Mouse (Mus musculus) MEL (cell line): ENCODE data around the gene 3110082I17Rik. TPM values are rescaled to one million over a fixed set of nuclear protein-coding genes. Genes with fewer than 3 reads are reported as not detected.

Experiments used
- DNase-seq: peaks from one replicate; pipeline ENCODE4 v3.0.0; 2011; ENCODE audit warnings: low read depth, low spot score
- H3K27ac ChIP-seq: 2 replicates; pipeline ENCODE4 v1.5.1; 2012; ENCODE audit warnings: low read depth, mild to moderate bottlenecking, control low read depth, low read length, moderate library complexity; ENCODE audit not compliant: control insufficient read depth
- H3K27me3 ChIP-seq, 2 experiments: fragments of 150-350 bp in 1 of 2; sonication (generic) in 1 of 2; 2 replicates each; pipeline ENCODE4 v1.6.1; 2012; ENCODE audit warnings: low read length in 2 of 2, mild to moderate bottlenecking in 2 of 2, improper control_type of control experiment in 1 of 2, moderate library complexity in 1 of 2; ENCODE audit not compliant: insufficient read depth in 2 of 2, control insufficient read depth in 1 of 2
- H3K36me3 ChIP-seq, 2 experiments: 2 replicates each; pipeline ENCODE4 v1.6.1; 2012 to 2014; ENCODE audit warnings: low read length in 2 of 2, improper control_type of control experiment in 1 of 2, inconsistent platforms in 1 of 2, mild to moderate bottlenecking in 1 of 2; ENCODE audit not compliant: insufficient read depth in 2 of 2, control insufficient read depth in 1 of 2
- H3K4me1 ChIP-seq, 2 experiments: fragments of 150-350 bp in 1 of 2; sonication (generic) in 1 of 2; 2 replicates each; pipeline ENCODE4 v1.6.1; 2012; ENCODE audit warnings: low read length in 2 of 2, improper control_type of control experiment in 1 of 2, mild to moderate bottlenecking in 1 of 2; ENCODE audit not compliant: insufficient read depth in 2 of 2, control insufficient read depth in 1 of 2
- H3K4me3 ChIP-seq, 2 experiments: fragments of 150-350 bp in 1 of 2; sonication (generic) in 1 of 2; 2 replicates each; pipeline ENCODE4 v1.5.1; 2012; ENCODE audit warnings: low read depth in 2 of 2, low read length in 2 of 2, mild to moderate bottlenecking in 2 of 2, moderate library complexity in 2 of 2, control low read depth in 1 of 2, improper control_type of control experiment in 1 of 2; ENCODE audit not compliant: control insufficient read depth in 1 of 2, insufficient read depth in 1 of 2
- H3K79me2 ChIP-seq: 2 replicates; pipeline ENCODE4 v1.6.1; 2012; ENCODE audit warnings: mild to moderate bottlenecking, low read length, moderate library complexity; ENCODE audit not compliant: control insufficient read depth, poor library complexity, insufficient read depth
- H3K9ac ChIP-seq: 2 replicates; pipeline ENCODE4 v1.6.1; 2012; ENCODE audit warnings: low read depth, mild to moderate bottlenecking, control low read depth, low read length, moderate library complexity; ENCODE audit not compliant: control insufficient read depth, poor library complexity, severe bottlenecking
- H3K9me3 ChIP-seq: fragments of 150-350 bp; sonication (generic); replicated peaks from 2 replicates; pipeline ENCODE4 v1.6.1; 2012; ENCODE audit warnings: mild to moderate bottlenecking, low read length, improper control_type of control experiment, moderate library complexity; ENCODE audit not compliant: insufficient read depth
- BHLHE40 ChIP-seq: IDR thresholded peaks from 2 replicates; pipeline ENCODE4 v1.6.1; 2012; ENCODE audit warnings: low read depth, mild to moderate bottlenecking, inconsistent platforms, low read length, improper control_type of control experiment, borderline replicate concordance
- CHD1 ChIP-seq: IDR thresholded peaks from 2 replicates; pipeline ENCODE4 v1.6.1; 2012; ENCODE audit warnings: low read depth, mild to moderate bottlenecking, inconsistent platforms, low read length, improper control_type of control experiment
- CHD2 ChIP-seq: IDR thresholded peaks from 2 replicates; pipeline ENCODE4 v1.6.1; 2011; ENCODE audit warnings: low read length, improper control_type of control experiment
- CTCF ChIP-seq, 3 experiments: IDR thresholded peaks in 2 of 3; conservative IDR thresholded peaks in 1 of 3; 2 replicates each; pipeline ENCODE4 v1.5.1; 2011 to 2012; ENCODE audit warnings: low read length in 3 of 3, low read depth in 2 of 3, mild to moderate bottlenecking in 2 of 3, improper control_type of control experiment in 1 of 3, inconsistent platforms in 1 of 3, mixed read lengths in 1 of 3, moderate library complexity in 1 of 3; ENCODE audit not compliant: control insufficient read depth in 1 of 3, insufficient read depth in 1 of 3, poor library complexity in 1 of 3, severe bottlenecking in 1 of 3
- E2F4 ChIP-seq: IDR thresholded peaks from 2 replicates; pipeline ENCODE4 v1.6.1; 2011; ENCODE audit warnings: low read depth, low read length, improper control_type of control experiment, borderline replicate concordance
- ELF1 ChIP-seq: IDR thresholded peaks from 2 replicates; pipeline ENCODE4 v1.6.1; 2014; ENCODE audit warnings: low read depth, mild to moderate bottlenecking, inconsistent platforms, low read length, improper control_type of control experiment, moderate library complexity
- EP300 ChIP-seq, 2 experiments: IDR thresholded peaks; 2 replicates each; pipeline ENCODE4 v1.6.1; 2011; ENCODE audit warnings: improper control_type of control experiment in 2 of 2, low read length in 2 of 2, low read depth in 1 of 2, mild to moderate bottlenecking in 1 of 2
- ETS1 ChIP-seq: IDR thresholded peaks from 2 replicates; pipeline ENCODE4 v1.6.1; 2012; ENCODE audit warnings: low read depth, mild to moderate bottlenecking, inconsistent platforms, low read length, improper control_type of control experiment, moderate library complexity
- GABPA ChIP-seq: IDR thresholded peaks from 2 replicates; pipeline ENCODE4 v1.6.1; 2012; ENCODE audit warnings: low read depth, mild to moderate bottlenecking, inconsistent platforms, low read length, improper control_type of control experiment, moderate library complexity
- GATA1 ChIP-seq: IDR thresholded peaks from 2 replicates; pipeline ENCODE4 v1.6.1; 2011; ENCODE audit warnings: low read depth, low read length, improper control_type of control experiment
- HCFC1 ChIP-seq: IDR thresholded peaks from 2 replicates; pipeline ENCODE4 v1.6.1; 2012; ENCODE audit warnings: low read depth, mild to moderate bottlenecking, inconsistent platforms, low read length, improper control_type of control experiment, moderate library complexity
- JUND ChIP-seq: IDR thresholded peaks from 2 replicates; pipeline ENCODE4 v1.6.1; 2011; ENCODE audit warnings: low read depth, mild to moderate bottlenecking, improper control_type of control experiment, low read length
- MAFK ChIP-seq: IDR thresholded peaks from 2 replicates; pipeline ENCODE4 v1.6.1; 2011; ENCODE audit warnings: low read depth, mild to moderate bottlenecking, low read length, improper control_type of control experiment, borderline replicate concordance
- MAX ChIP-seq: IDR thresholded peaks from 2 replicates; pipeline ENCODE4 v1.6.1; 2011; ENCODE audit warnings: low read length, improper control_type of control experiment
- MEF2A ChIP-seq: IDR thresholded peaks from 2 replicates; pipeline ENCODE4 v1.6.1; 2014; ENCODE audit warnings: low read depth, mild to moderate bottlenecking, inconsistent platforms, low read length, improper control_type of control experiment; ENCODE audit not compliant: poor library complexity, insufficient replicate concordance, severe bottlenecking; ENCODE audit errors: extremely low read depth
- MXI1 ChIP-seq: IDR thresholded peaks from 2 replicates; pipeline ENCODE4 v1.6.1; 2011; ENCODE audit warnings: mild to moderate bottlenecking, low read depth, low read length, improper control_type of control experiment
- MYB ChIP-seq: IDR thresholded peaks from 2 replicates; pipeline ENCODE4 v1.6.1; 2011; ENCODE audit warnings: mild to moderate bottlenecking, low read depth, low read length, improper control_type of control experiment
- MYC ChIP-seq: IDR thresholded peaks from 2 replicates; pipeline ENCODE4 v1.6.1; 2011; ENCODE audit warnings: low read depth, mild to moderate bottlenecking, low read length, improper control_type of control experiment, moderate library complexity
- NELFE ChIP-seq: IDR thresholded peaks from 2 replicates; pipeline ENCODE4 v1.6.1; 2011; ENCODE audit warnings: low read depth, low read length, improper control_type of control experiment
- NRF1 ChIP-seq: IDR thresholded peaks from 2 replicates; pipeline ENCODE4 v1.6.1; 2014; ENCODE audit warnings: low read depth, mild to moderate bottlenecking, inconsistent platforms, low read length, improper control_type of control experiment, moderate library complexity; ENCODE audit not compliant: poor library complexity, insufficient read depth, severe bottlenecking
- POLR2A ChIP-seq, 2 experiments: IDR thresholded peaks; 2 replicates each; pipeline ENCODE4 v1.6.1; 2011 to 2012; ENCODE audit warnings: low read length in 2 of 2, mild to moderate bottlenecking in 2 of 2, control low read depth in 1 of 2, improper control_type of control experiment in 1 of 2, low read depth in 1 of 2, moderate library complexity in 1 of 2; ENCODE audit not compliant: control insufficient read depth in 1 of 2, insufficient read depth in 1 of 2, poor library complexity in 1 of 2
- POLR2AphosphoS2 ChIP-seq: IDR thresholded peaks from 2 replicates; pipeline ENCODE4 v1.6.1; 2011; ENCODE audit warnings: low read length, improper control_type of control experiment
- POLR2AphosphoS5 ChIP-seq: IDR thresholded peaks from 2 replicates; pipeline ENCODE4 v1.6.1; 2012; ENCODE audit warnings: low read depth, borderline replicate concordance, mild to moderate bottlenecking, inconsistent platforms, low read length, moderate library complexity, mixed read lengths
- RAD21 ChIP-seq: IDR thresholded peaks from 2 replicates; pipeline ENCODE4 v1.6.1; 2011; ENCODE audit warnings: mild to moderate bottlenecking, low read depth, low read length, improper control_type of control experiment
- RCOR1 ChIP-seq: IDR thresholded peaks from 2 replicates; pipeline ENCODE4 v1.6.1; 2012; ENCODE audit warnings: low read depth, mild to moderate bottlenecking, inconsistent platforms, low read length, improper control_type of control experiment
- SMC3 ChIP-seq: IDR thresholded peaks from 2 replicates; pipeline ENCODE4 v1.6.1; 2011; ENCODE audit warnings: low read depth, low read length, improper control_type of control experiment
- TAL1 ChIP-seq: IDR thresholded peaks from 2 replicates; pipeline ENCODE4 v1.6.1; 2012; ENCODE audit warnings: mild to moderate bottlenecking, inconsistent platforms, low read length, moderate library complexity, mixed read lengths
- TBP ChIP-seq: IDR thresholded peaks from 2 replicates; pipeline ENCODE4 v1.8.0; 2011; ENCODE audit warnings: low read depth, low read length, improper control_type of control experiment
- TCF12 ChIP-seq: IDR thresholded peaks from 2 replicates; pipeline ENCODE4 v1.6.1; 2014; ENCODE audit warnings: low read depth, mild to moderate bottlenecking, inconsistent platforms, low read length, improper control_type of control experiment, moderate library complexity
- UBTF ChIP-seq: IDR thresholded peaks from 2 replicates; pipeline ENCODE4 v1.6.1; 2012; ENCODE audit warnings: low read depth, mild to moderate bottlenecking, inconsistent platforms, low read length, improper control_type of control experiment, moderate library complexity, borderline replicate concordance; ENCODE audit not compliant: insufficient read depth
- USF1 ChIP-seq: IDR thresholded peaks from 2 replicates; pipeline ENCODE4 v1.6.1; 2014; ENCODE audit warnings: low read depth, mild to moderate bottlenecking, inconsistent platforms, low read length, improper control_type of control experiment, moderate library complexity
- USF2 ChIP-seq, 2 experiments: IDR thresholded peaks; 2 replicates each; pipeline ENCODE4 v1.6.1; 2011 to 2012; ENCODE audit warnings: improper control_type of control experiment in 2 of 2, low read length in 2 of 2, borderline replicate concordance in 1 of 2, inconsistent platforms in 1 of 2, low read depth in 1 of 2, mild to moderate bottlenecking in 1 of 2; ENCODE audit not compliant: insufficient read depth in 1 of 2
- ZC3H11A ChIP-seq: IDR thresholded peaks from 2 replicates; pipeline ENCODE4 v1.6.1; 2012; ENCODE audit warnings: low read depth, mild to moderate bottlenecking, inconsistent platforms, low read length, improper control_type of control experiment
- ZKSCAN1 ChIP-seq: IDR thresholded peaks from 2 replicates; pipeline ENCODE4 v1.6.1; 2012; ENCODE audit warnings: low read depth, mild to moderate bottlenecking, inconsistent platforms, low read length, improper control_type of control experiment, moderate library complexity
- ZMIZ1 ChIP-seq: IDR thresholded peaks from 2 replicates; pipeline ENCODE4 v1.6.1; 2012; ENCODE audit warnings: low read depth, mild to moderate bottlenecking, inconsistent platforms, low read length, improper control_type of control experiment, moderate library complexity
- ZNF384 ChIP-seq: IDR thresholded peaks from 2 replicates; pipeline ENCODE4 v1.6.1; 2012; ENCODE audit warnings: low read depth, mild to moderate bottlenecking, inconsistent platforms, low read length, improper control_type of control experiment
- polyA plus RNA-seq, 2 experiments: library from polyadenylated mRNA; stranded (reverse) in 1 of 2; unstranded in 1 of 2; fragments of >175 nt in 1 of 2; fragments of >200 nt in 1 of 2; gene quantifications; 2 replicates each; pipeline versions ENCODE4 v1.2.1 to v1.2.4; 2012; ENCODE audit warnings: low replicate concordance in 2 of 2, low read depth in 1 of 2; ENCODE audit not compliant: insufficient read length in 2 of 2, insufficient read depth in 1 of 2, missing spikeins in 1 of 2
- total RNA-seq: library from RNA; depleted of rRNA; stranded (reverse); fragments of 300-350 nt; gene quantifications from 2 replicates; pipeline ENCODE4 v1.2.3, GENCODE M21; 2012

3110082I17Rik gene
- total and polyA plus RNA-seq, 3 experiments = 58.1 to 79.5 TPM; not detected in 1

DNA sequence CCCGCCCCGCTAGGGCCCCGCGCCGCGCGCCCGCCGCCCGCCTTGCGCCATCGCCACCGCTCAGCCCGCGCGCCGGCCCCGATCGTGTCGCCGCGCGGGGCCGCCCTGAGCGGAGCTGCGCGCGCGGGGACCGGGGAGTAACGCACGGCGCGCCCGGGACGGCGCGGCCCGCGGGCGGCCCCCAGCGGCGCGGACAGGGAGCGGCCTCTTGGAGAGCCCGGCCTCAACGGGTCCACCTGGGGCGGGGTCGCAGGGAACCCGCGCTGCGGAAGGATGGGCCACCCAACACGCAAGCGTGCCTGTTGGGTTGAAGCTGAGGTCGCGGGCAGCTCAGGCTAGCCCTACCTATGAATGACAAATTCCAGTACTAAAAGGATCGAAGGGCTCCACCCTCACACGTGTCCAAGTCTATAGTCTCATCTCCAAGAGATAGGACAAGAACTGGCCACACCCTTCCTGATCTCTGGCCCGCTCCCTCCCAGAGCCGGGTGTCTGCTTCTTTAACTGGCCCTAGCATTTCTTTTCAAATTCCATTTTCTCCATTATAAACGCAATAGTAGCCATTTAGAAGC lies 134.8 kb downstream of the 3110082I17Rik start, which contains the start of gene Adap1:
Gene Adap1 (minus strand): TSS at position 228 of the 572 bp plus-strand sequence.
- H3K79me2 ChIP-seq = peaks cover 14% of the 10 kb centered on the region
- peak within 1 kb of the TSS; percentile 35 for H3K27ac ChIP-seq
- peak; percentile 81 for DNase-seq
- H3K4me3 ChIP-seq = peak within 1 kb of the TSS; percentile 63 to 80
- peak within 1 kb of the TSS; percentile 80 for H3K9ac ChIP-seq
- H3K27me3 ChIP-seq = no peaks in the 10 kb centered on the region
- H3K9me3 ChIP-seq = no peaks in the 10 kb centered on the region
- peaks cover 3 to 27% of the 10 kb centered on the region in 2 experiments; a peak in 3 of 4 replicates for H3K4me1 ChIP-seq
- peaks cover 0 to 4% of the 10 kb centered on the region in 2 experiments; a peak in 2 of 4 replicates for H3K36me3 ChIP-seq
- peak; percentile 43; the same call in 1 of the 2 replicates for TF ChIP-seq TBP
- TF ChIP-seq USF2 (IDR thresholded peaks at IDR 0.05; ENCODE audit: borderline replicate concordance in 1 of 2, insufficient read depth in 1 of 2, low read depth in 1 of 2, low read length in 2 of 2) = no peak
- TF ChIP-seq POLR2AphosphoS5 = no peak
- TF ChIP-seq BHLHE40 = peak; percentile 50; the same call in 1 of the 2 replicates
- peak in 1 of 2 experiments; percentile 67; a peak in 2 of 4 replicates for TF ChIP-seq POLR2A (IDR thresholded peaks at IDR 0.05; ENCODE audit: control insufficient read depth in 1 of 2, insufficient read depth in 1 of 2, low read depth in 1 of 2, low read length in 2 of 2, poor library complexity in 1 of 2)
- no peak for TF ChIP-seq MYB
- peak; percentile 80 for TF ChIP-seq MYC
- no peak for TF ChIP-seq GABPA
- peak; percentile 65; the same call in 1 of the 2 replicates for TF ChIP-seq MAX
- no peak for TF ChIP-seq POLR2AphosphoS2
- no peak for TF ChIP-seq ZNF384
- no peak for TF ChIP-seq CHD1
- TF ChIP-seq UBTF = 0 out of 2 replicates have a peak, but pooled peaks have one; percentile 57
- TF ChIP-seq NRF1 = peak; percentile 34; the same call in 1 of the 2 replicates
- no peak for TF ChIP-seq JUND
- no peak for TF ChIP-seq ZC3H11A
- TF ChIP-seq MXI1 = peak; percentile 80
- TF ChIP-seq ZKSCAN1 = no peak
- TF ChIP-seq EP300 (IDR thresholded peaks at IDR 0.05; ENCODE audit: low read depth in 1 of 2, low read length in 2 of 2) = no peak
- no peak for TF ChIP-seq ELF1
- no peak for TF ChIP-seq SMC3
- TF ChIP-seq ETS1 = 0 out of 2 replicates have a peak, but pooled peaks have one; percentile 17
- no peak for TF ChIP-seq ZMIZ1
- no peak for TF ChIP-seq TAL1
- no peak for TF ChIP-seq TCF12
- TF ChIP-seq NELFE = no peak
- TF ChIP-seq USF1 = peak; percentile 73
- no peak for TF ChIP-seq MEF2A
- TF ChIP-seq CTCF (IDR thresholded peaks at IDR 0.05 in 2 of 3, conservative IDR thresholded peaks at IDR 0.05 in 1 of 3; ENCODE audit: control insufficient read depth in 1 of 3, insufficient read depth in 1 of 3, low read depth in 2 of 3, low read length in 3 of 3, poor library complexity in 1 of 3, severe bottlenecking in 1 of 3) = peak in 2 of 3 experiments; percentile 56 to 67; a peak in 5 of 6 replicates
- TF ChIP-seq HCFC1 = no peak
- no peak for TF ChIP-seq GATA1
- peak; percentile 39 for TF ChIP-seq RAD21
- TF ChIP-seq MAFK = no peak
- TF ChIP-seq RCOR1 = no peak
- no peak for TF ChIP-seq E2F4
- TF ChIP-seq CHD2 = no peak
